Mouse (Mus musculus) cerebellum, adult 8-10 months (tissue): ENCODE measurements around the gene Spdya.
"Not testable (repeated sequence)": the region's sequence is repeated elsewhere in the genome, so short reads cannot be mapped to it uniquely, and the experiment has no call there.

Experiments used
- DNase-seq: peaks from one replicate; pipeline ENCODE4 v3.0.0; 2022

Spdya gene

DNA sequence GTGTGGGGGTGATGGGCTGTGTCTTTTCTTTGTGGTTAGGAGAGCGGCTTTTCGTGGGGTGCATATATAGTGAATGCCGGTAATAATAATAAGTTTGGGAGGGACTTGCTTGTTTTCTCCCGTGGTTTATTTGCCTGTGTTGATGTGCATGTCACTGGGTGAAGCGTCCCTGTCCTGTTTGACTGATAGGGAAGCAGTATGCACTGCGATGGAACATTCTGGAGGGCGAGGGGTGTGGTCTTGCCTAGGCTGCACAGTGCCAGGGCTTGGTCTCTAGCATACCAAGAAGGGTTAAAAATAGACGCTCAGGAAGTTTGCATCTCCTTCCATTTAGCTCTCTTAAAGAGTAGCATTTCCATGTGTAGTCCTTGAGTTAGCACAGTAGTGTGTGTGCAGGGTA, 84.9 kb downstream of the Spdya start:
- no peak for DNase-seq

DNA sequence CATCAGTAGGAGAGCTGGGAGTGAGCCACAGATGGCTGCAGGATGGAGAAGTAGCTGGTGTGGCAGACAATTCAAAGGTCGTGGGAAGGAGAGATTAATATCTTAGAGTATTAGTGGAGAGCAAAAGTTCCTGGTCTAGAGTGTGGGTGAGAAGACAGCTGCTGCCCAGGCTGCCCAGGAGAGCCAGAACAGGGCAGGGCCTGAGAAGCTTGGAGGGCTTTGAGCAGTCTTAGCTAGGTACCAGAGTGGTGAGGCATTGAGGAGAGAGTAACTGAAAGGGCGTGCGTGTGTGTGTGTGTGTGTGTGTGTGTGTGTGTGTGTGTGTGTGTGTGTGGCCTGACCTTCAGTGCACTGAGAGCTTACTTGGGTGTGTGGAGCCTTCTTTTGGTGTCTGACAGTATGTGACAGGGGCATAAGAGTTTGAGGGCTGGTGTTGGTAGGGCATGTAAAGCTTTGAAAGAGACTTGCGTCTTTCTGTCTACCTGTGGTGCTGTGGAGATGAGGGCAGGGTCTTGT, 85.9 kb downstream of the Spdya start:
- no peak for DNase-seq

DNA sequence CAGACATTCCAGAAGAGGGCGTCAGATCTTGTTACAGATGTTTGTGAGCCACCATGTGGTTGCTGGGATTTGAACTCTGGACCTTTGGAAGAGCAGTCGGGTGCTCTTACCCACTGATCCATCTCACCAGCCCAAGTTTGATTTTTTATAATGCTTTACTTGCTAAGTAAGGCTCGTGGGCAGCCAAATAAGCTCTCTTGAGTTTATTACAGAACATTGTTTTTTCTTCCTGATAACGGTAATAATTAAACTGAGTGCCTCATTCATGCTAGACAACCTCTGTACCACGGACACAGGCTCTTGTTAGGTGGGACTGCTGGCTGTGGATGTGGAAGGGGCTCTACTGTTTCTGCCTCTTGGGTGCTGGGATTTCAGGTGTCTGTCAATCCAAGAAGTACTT, 87.2 kb downstream of the Spdya start:
- not testable (repeated sequence) for DNase-seq
